Mouse (Mus musculus) heart, postnatal 0 days (tissue): ENCODE measurements at regions not wholly inside any gene's neighbourhood (a gene's known extent, or its start where the extent isn't known, plus 50 kb on each side); places are given as distances from the start of the nearest gene placed in this dataset.

Source experiments
- CTCF ChIP-seq: IDR thresholded peaks from 2 replicates; pipeline ENCODE4 v1.5.1; 2016; ENCODE audit warnings: antibody characterized with exemption, control low read depth, low read depth
- EP300 ChIP-seq: IDR thresholded peaks from 2 replicates; pipeline ENCODE4 v1.6.1; 2016; ENCODE audit warnings: antibody characterized with exemption, low read depth

DNA sequence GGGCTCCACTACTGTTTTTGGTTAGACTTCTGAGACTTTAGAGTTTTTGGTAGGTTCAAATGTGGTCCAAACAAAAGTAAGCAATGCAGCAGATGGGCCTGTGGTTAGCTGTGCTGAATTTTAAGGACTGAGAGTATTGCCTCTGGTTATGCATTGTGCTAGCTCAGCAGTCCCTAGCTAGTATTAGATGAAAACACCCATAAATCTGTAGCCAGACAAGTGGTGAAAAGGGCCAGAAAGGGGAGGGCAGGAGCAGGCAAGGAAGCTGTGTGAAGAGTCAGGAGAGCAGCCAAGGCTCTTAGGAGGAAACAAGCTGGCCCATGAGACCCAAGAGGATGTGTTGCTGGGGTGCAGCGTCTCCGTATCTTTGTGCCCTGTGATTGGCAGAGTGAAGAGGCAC, 559.9 kb downstream of the Sqor start:
- no peak for TF ChIP-seq CTCF
- no peak for TF ChIP-seq EP300
